In genomic region chr9:106534296-106534695, GRCm38 (mm10) we compare ENCODE assay signal across 37 mouse cellular contexts. TPM values are rescaled to one million over a fixed set of nuclear protein-coding genes. Genes with fewer than 3 reads are reported as not detected.
"Had no signal": no experiment of that assay in that cellular context is flagged by ENCODE, and none has a peak within 500 bp of the region (broad histone marks: within the 10 kb centered on the region; RNA-seq: fewer than 3 reads in every experiment).

No protein-coding gene starts in this region.

- ATAC-seq: hindbrain, postnatal 0 days; intestine, embryonic 16.5 days; liver, embryonic 12.5 days had no signal

- DNase-seq: gastrocnemius, postnatal 14 days; gastrocnemius, postnatal 36 days; heart, adult 11 months; heart, adult 2 months; heart, postnatal 10 days; heart, postnatal 4 days; kidney, adult 11 months; kidney, adult 2 months; kidney, postnatal 10 days; kidney, postnatal 25 days; kidney, postnatal 4 days; left cerebral cortex, postnatal 4 days had no signal

- H3K27me3 ChIP-seq: heart, embryonic 12.5 days; hindbrain, embryonic 12.5 days; hindbrain, embryonic 15.5 days; limb, embryonic 13.5 days; limb, embryonic 15.5 days; liver, embryonic 12.5 days had no signal

- H3K4me2 ChIP-seq: heart, embryonic 12.5 days; hindbrain, embryonic 12.5 days; hindbrain, embryonic 15.5 days; limb, embryonic 13.5 days; limb, embryonic 15.5 days; liver, embryonic 12.5 days had no signal

- H3K4me3 ChIP-seq: heart, adult 2 months; heart, embryonic 12.5 days; hindbrain, embryonic 10.5 days; hindbrain, embryonic 12.5 days; hindbrain, embryonic 15.5 days; layer of hippocampus, adult 2 months; limb, embryonic 13.5 days; limb, embryonic 15.5 days; liver, embryonic 12.5 days had no signal

- H3K4me1 ChIP-seq: heart, embryonic 12.5 days; hindbrain, embryonic 10.5 days; hindbrain, embryonic 12.5 days; hindbrain, embryonic 15.5 days; limb, embryonic 13.5 days; limb, embryonic 15.5 days; liver, embryonic 12.5 days had no signal

- H3K27ac ChIP-seq: heart, adult 2 months; hindbrain, embryonic 10.5 days; hindbrain, embryonic 12.5 days; hindbrain, embryonic 15.5 days; hindbrain, postnatal 0 days; layer of hippocampus, adult 2 months; limb, embryonic 13.5 days; limb, embryonic 15.5 days; liver, embryonic 12.5 days; liver, embryonic 14.5 days had no signal

- H3K9me3 ChIP-seq: heart, embryonic 12.5 days; hindbrain, embryonic 10.5 days; hindbrain, embryonic 12.5 days; hindbrain, embryonic 15.5 days; limb, embryonic 13.5 days; limb, embryonic 15.5 days; liver, embryonic 12.5 days had no signal

- H3K36me3 ChIP-seq: heart, embryonic 12.5 days; hindbrain, embryonic 10.5 days; hindbrain, embryonic 12.5 days; hindbrain, embryonic 15.5 days; limb, embryonic 13.5 days; limb, embryonic 15.5 days; liver, embryonic 12.5 days had no signal

- H3K9ac ChIP-seq: heart, embryonic 12.5 days; hindbrain, embryonic 12.5 days; hindbrain, embryonic 15.5 days; limb, embryonic 13.5 days; limb, embryonic 15.5 days; liver, embryonic 12.5 days; liver, embryonic 14.5 days had no signal

RNA-seq across cellular contexts. Expression of gene Iqcf5, which starts 19.9 kb away (rescaled TPM):
- total RNA-seq: gastrocnemius, adult 18-20 months; gastrocnemius, adult 8-10 months; gastrocnemius, postnatal 14 days; gastrocnemius, postnatal 36 days; heart, adult 2 months; heart, postnatal 10 days; heart, postnatal 25 days; heart, postnatal 4 days; hindbrain, postnatal 0 days; layer of hippocampus, adult 2 months; layer of hippocampus, postnatal 25 days; left cerebral cortex, postnatal 25 days; liver, adult 2 months had no signal
- polyA plus RNA-seq: heart, adult 2 months; heart, embryonic 12.5 days; heart, embryonic 14.5 days; heart, embryonic 16.5 days; hindbrain, embryonic 10.5 days; hindbrain, embryonic 12.5 days; hindbrain, embryonic 15.5 days; hindbrain, postnatal 0 days; intestine, embryonic 14.5 days; intestine, embryonic 16.5 days; kidney, embryonic 14.5 days; kidney, embryonic 16.5 days; limb, embryonic 11.5 days; limb, embryonic 13.5 days; limb, embryonic 15.5 days; liver, adult 2 months; liver, embryonic 12.5 days; liver, embryonic 14.5 days had no signal

RNA-seq across cellular contexts. Expression of gene Iqcf3, which starts 27.1 kb away (rescaled TPM):
- total RNA-seq: gastrocnemius, adult 18-20 months; gastrocnemius, adult 8-10 months; gastrocnemius, postnatal 14 days; gastrocnemius, postnatal 36 days; heart, adult 2 months; heart, postnatal 10 days; heart, postnatal 25 days; heart, postnatal 4 days; hindbrain, postnatal 0 days; layer of hippocampus, adult 2 months; layer of hippocampus, postnatal 10 days; layer of hippocampus, postnatal 25 days; left cerebral cortex, postnatal 10 days; left cerebral cortex, postnatal 25 days; left cerebral cortex, postnatal 4 days; liver, adult 2 months had no signal
- polyA plus RNA-seq: heart, adult 2 months; heart, embryonic 12.5 days; heart, embryonic 14.5 days; heart, embryonic 16.5 days; hindbrain, embryonic 10.5 days; hindbrain, embryonic 12.5 days; hindbrain, embryonic 15.5 days; hindbrain, postnatal 0 days; intestine, embryonic 14.5 days; intestine, embryonic 16.5 days; kidney, embryonic 14.5 days; kidney, embryonic 16.5 days; limb, embryonic 11.5 days; limb, embryonic 13.5 days; limb, embryonic 15.5 days; liver, adult 2 months; liver, embryonic 12.5 days; liver, embryonic 14.5 days had no signal

RNA-seq across cellular contexts. Expression of gene Iqcf1, which starts 34.5 kb away (rescaled TPM):
- total RNA-seq: gastrocnemius, adult 18-20 months; gastrocnemius, adult 8-10 months; gastrocnemius, postnatal 14 days; gastrocnemius, postnatal 36 days; heart, adult 2 months; heart, postnatal 10 days; heart, postnatal 25 days; heart, postnatal 4 days; hindbrain, postnatal 0 days; layer of hippocampus, adult 2 months; layer of hippocampus, postnatal 10 days; layer of hippocampus, postnatal 25 days; left cerebral cortex, postnatal 10 days; left cerebral cortex, postnatal 25 days; left cerebral cortex, postnatal 4 days; liver, adult 2 months had no signal
- polyA plus RNA-seq: heart, embryonic 12.5 days; heart, embryonic 14.5 days; heart, embryonic 16.5 days; hindbrain, embryonic 10.5 days; hindbrain, embryonic 12.5 days; hindbrain, embryonic 15.5 days; hindbrain, postnatal 0 days; intestine, embryonic 14.5 days; intestine, embryonic 16.5 days; kidney, adult 2 months; kidney, embryonic 14.5 days; kidney, embryonic 16.5 days; limb, embryonic 11.5 days; limb, embryonic 13.5 days; limb, embryonic 15.5 days; liver, adult 2 months; liver, embryonic 12.5 days; liver, embryonic 14.5 days had no signal

RNA-seq across cellular contexts. Expression of gene Iqcf4, which starts 36.5 kb away (rescaled TPM):
- total RNA-seq: gastrocnemius, adult 18-20 months; gastrocnemius, adult 8-10 months; gastrocnemius, postnatal 14 days; gastrocnemius, postnatal 36 days; heart, adult 2 months; heart, postnatal 10 days; heart, postnatal 25 days; heart, postnatal 4 days; hindbrain, postnatal 0 days; layer of hippocampus, adult 2 months; layer of hippocampus, postnatal 10 days; layer of hippocampus, postnatal 25 days; left cerebral cortex, postnatal 10 days; left cerebral cortex, postnatal 25 days; left cerebral cortex, postnatal 4 days; liver, adult 2 months had no signal
- polyA plus RNA-seq: heart, adult 2 months; heart, embryonic 12.5 days; heart, embryonic 14.5 days; heart, embryonic 16.5 days; hindbrain, embryonic 10.5 days; hindbrain, embryonic 12.5 days; hindbrain, embryonic 15.5 days; hindbrain, postnatal 0 days; intestine, embryonic 14.5 days; intestine, embryonic 16.5 days; kidney, adult 2 months; kidney, embryonic 14.5 days; kidney, embryonic 16.5 days; limb, embryonic 11.5 days; limb, embryonic 13.5 days; limb, embryonic 15.5 days; liver, adult 2 months; liver, embryonic 12.5 days; liver, embryonic 14.5 days had no signal
